Mouse (Mus musculus): ENCODE measurements around the gene Bphl.

The Bphl gene

DNA sequence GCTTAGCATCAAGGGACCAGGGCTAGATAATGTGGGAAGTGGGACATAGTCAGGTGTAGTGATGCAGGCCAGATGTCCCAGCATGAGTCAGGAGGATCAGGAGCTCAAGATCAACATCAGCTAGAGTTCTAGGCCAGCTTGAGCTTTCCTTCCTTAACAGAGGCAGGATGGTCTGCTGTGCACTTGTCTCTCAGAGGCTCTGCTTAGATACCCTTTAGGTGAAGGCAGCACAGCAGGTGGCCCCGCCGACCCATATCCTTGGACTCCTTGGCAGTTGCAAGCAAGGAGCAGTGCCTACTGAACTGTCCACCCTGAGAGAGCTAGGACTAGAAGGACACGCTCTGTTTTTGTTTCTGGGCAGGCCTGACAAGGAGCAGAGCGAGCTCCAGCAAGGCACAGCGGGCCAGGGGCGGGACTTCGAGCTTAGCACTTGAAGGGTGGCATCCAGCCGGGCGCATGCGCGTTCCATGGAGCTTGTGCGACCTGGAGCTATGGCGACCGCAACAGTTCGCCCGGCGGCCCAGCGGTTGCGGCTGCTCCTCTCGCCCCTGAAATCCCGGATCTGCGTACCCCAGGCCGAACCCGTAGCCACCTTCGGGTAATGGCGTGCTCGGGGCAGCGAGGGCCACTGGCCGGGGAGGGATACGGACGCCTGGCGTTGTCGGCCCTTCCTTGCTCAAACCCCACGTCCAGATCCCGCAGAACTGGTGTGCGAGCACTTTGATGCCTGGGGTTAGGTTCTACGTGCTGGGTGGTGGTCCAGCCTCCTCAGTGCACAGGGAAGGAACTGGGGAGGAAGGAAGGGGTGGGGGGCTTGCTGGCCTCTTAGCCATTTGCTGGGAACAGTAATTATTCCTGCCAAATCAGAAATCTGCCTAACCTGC is at the start of gene Bphl:
Gene Bphl, plus strand, starts transcription at position 426 of the 884 bp plus-strand sequence.
- peak; percentile 97 for DNase-seq

DNA sequence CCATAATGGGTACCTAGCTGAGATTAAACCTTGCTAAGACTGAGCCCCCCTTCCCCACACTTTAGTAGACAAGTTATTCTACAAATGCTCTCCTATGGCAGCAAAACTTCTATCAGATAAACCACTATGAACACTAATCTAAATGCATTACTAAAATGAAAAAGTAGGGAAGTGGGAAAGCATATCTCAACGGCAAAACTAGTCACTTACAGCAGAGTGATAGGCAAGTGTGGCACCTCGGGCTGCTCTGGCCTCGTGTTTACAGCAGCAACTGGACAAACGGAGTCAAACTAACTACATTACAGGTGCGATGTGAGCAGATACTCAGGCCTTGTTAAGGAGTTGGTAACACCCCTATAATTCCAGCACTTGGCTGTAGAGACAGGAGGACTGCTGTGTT is 47.8 kb upstream of the Bphl start:
- DNase-seq = no peak

- DNase-seq = peak; percentile 90
Measured at GRCm38 (mm10) chr13:33995197-33995596, 42.2 kb upstream of the Bphl start.

- peak; percentile 96 for DNase-seq
Measured at GRCm38 (mm10) chr13:34002058-34003006, 35.1 kb upstream of the Bphl start, which contains the start of the genes Ripk1 and Serpinb6a. Ripk1 (plus strand) TSS chr13:34002363. Serpinb6a (minus strand) TSS chr13:34002794.

DNA sequence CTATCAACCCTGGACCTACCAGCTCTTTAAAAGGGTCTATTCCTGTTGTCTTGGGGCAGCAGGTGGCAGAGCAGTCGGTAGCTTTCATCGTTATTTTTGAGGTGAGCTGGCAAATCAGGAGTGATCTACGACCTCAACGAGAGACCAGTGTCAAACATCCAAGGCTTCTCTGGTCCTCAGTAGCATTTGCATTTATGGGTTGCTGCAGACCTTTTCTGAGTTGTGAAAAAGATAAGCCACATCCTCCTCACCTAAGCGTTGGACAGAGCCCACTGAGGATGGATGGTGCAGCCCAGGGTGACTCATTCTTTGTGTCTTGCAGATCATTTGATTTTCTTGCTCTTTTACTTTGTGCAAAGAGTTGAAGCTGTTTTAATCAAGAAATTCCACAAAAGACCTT is 34.3 kb upstream of the Bphl start:
- DNase-seq = no peak

GRCm38 (mm10) chr13:34007234-34007633 is 30.2 kb upstream of the Bphl start:
- peak; percentile 8 for DNase-seq

DNA sequence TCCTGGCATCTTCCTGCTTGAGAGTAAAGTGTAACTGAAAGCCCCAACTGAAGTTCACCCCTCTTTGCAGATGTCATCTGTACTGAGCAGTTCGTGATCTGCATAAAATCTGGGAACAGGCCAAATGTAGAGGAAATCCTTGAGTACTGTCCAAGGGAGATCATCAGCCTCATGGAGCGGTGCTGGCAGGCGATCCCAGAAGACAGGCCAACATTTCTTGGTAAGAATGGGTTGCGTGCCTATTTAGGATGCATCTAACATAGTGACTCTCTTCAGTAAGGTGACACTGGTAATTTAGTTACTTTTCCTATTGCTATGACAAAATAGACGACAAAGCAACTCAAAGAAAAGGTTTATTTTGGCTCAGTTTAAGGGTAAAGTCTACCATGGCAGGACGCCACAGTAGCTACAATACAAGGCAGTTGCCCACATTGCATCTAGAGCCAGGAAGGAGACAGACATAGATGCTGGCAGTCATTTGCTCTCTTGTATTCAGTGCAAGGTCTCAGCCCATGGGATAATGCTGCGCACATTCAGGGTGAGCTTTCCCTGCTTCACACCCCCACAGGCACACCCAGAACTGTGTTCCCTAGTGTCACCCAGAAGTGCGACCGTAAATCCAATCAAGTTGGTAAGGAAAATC is 20.3 kb upstream of the Bphl start:
- no peak for DNase-seq

DNA sequence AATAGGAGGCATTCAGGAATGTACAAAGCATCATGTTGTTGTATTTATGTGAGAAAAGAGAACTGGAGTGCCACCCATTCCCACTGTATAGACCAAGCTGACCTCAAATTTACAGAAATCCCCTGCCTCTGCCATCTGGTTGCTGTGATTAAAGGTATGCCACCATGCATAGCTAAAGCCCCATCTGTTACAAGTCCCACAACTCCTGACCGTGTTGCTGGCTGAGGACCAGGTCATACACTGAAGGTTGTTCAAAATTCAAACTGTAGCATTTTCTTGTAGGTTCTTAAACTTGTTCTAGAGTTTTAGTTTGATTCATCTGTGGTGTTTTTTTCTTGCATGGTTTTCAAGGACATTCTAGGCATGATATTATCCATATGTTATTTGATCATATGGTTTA is 18.9 kb upstream of the Bphl start:
- DNase-seq = no peak

DNA sequence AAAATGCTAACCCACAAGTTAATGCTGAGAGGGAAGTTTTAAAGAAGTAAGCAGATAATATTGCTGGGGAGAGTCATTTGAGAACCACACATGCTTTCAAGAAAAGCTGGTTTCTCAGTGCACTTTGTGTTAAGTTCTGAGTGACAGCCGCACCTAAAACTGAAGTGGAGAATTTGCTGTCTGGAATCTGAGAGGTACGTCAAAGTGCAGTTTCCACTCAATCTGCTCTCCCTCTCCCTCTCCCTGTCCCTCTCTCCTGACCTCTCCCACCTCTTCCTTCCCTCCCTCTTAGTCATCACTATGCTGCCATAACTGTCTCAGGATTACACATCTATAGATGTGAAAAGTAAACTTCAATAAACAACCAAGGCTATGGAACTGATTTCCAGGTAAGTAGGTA is 15.4 kb upstream of the Bphl start:
- DNase-seq = no peak

- no peak for DNase-seq
Measured at GRCm38 (mm10) chr13:34032041-34032440, 5.4 kb upstream of the Bphl start.

DNA sequence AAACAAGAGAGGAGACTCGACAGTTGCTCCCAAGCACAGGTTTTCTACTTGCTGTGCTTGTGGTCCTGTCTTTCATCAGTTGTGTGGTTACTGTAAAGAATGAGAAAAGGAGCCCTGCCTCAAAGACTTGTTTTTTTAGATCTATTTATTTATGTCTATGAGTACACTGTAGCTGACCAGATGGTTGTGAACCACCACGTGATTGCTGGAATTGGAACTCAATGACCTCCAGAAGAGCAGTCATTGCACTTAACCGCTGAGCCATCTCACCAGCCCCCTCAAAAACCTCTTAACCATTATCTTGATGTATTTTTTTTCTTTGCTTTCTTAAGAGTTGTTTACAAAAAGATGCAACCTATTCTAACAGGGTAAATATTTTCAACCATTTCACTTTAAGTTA is 2.0 kb upstream of the Bphl start:
- DNase-seq = no peak

GRCm38 (mm10) chr13:34036726-34037125 is 671 bp upstream of the Bphl start:
- peak; percentile 51 for DNase-seq

DNA sequence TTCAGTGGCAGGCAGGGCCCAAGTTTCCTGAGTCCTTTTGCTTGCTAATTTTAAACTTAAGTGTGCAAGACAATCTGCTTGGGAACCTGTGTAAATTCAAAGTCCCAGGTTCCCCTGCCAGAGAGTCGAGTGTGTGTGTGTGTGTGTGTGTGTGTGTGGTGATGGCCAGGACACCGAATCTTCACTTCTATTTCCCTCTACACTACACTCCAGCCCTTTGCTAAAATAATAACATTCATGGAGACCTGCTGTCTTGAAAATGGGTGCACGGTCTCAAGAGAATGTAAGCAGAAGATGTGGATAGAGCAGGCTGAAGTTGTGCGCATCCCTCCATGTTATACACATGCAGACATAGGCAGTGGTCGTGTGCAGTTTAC is 647 bp downstream of the Bphl start:
- no peak for DNase-seq

- no peak for DNase-seq
Measured at GRCm38 (mm10) chr13:34038901-34039341, 1.5 kb downstream of the Bphl start.

DNA sequence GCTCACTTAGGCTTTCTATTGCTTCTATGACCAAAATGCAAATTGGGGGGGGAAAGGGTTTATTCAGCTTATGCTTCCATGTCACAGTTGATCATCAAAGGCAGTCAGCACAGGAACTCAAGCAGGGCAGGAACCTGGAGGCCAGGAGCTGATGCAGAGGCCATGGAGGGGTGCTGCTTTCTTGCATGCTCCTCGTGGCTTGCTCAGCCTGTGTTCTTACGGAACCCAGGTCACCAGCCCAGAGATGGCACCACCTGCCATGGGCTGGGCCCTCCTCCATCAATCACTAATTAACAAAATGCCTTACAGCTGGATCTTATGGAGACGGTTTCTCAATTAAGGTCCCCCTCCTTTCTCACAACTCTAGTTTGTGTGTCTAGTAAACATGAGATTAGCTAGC is 2.7 kb downstream of the Bphl start:
- no peak for DNase-seq

DNA sequence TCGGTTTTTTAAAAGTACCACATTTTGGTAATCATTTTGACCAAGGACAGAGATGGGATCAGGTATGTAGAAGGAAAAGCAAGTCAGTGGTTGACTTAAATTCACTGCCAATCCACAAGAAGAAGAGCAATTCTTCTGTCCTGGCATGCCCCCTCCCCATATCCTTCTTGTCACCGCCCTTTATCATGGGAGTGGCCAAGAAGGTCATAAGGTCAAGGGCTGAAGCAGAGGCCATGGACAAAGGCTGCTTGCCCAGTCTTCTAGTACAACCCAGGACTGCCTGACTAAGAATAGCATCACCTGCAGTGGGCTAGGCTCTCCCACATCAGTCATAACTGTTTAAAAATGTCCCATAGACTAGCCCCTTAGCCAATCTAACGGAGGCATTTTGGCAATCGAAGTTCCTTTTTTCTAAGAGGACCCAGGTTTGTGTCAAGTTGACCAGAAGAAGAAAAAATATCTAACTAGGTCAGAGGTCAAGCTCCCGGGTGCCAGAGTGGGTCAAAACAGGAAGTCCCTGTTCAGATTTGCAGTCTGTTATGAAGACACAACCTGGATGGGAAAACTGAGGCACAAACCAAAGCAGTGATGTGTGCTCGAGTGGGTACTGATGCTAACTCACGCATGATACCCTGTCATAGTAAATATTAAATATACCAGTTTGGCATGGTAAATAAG is 6.5 kb downstream of the Bphl start:
- no peak for DNase-seq

DNA sequence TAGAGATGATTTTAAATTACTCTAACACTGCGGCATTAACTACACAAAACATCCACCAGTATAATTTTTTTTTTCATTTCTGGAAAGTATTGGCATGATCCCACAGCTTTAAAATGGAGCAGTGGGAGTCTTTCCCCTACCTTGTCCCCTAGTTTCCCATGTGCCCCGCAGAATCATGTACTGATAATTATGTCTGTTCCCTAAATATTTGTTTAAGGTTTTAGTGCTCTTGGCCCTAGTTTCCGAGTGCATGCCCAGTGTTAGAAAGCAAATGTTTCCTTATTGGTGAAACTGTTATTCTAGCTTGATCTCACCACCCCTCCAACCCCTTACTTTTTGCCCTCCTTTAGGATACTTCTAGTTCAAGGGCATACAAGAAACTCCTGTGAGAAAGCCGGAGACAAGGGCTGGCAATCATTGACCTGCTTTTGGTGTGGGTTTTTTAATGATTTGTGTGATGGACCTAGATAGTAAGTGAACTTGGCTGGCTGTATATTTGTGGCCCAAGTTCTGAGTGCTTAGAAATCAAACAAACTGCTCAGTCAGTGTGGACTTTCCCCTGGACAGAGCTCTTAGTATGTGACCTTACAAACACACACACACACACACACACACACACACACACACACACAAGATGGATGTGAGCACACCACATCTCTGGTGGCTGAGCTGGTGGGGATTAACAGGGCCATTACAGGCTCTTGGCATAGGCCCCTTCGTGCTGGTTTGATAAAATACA is 8.3 kb downstream of the Bphl start:
- DNase-seq = no peak

- peak; percentile 93 for DNase-seq
Measured at GRCm38 (mm10) chr13:34046421-34047012, 9.1 kb downstream of the Bphl start.

DNA sequence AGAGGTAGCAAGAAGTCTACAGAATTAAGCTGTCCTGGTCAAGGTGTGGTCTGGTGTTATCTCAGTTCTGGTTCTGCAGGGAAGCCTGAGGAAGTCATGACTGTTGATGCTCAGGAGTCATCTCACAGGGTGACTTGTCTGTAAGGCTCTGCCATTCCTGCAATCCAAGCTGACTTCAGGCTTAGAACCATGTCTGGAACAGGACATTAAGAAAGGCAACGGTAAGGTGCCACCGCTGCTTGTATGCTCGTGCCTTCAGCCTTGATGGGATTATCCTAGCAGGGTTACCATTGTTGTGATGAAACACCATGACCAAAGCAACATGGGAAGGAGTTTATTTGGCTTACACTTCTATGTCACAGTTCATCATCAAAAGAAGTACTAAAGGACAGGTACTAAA is 10.1 kb downstream of the Bphl start:
- no peak for DNase-seq

DNA sequence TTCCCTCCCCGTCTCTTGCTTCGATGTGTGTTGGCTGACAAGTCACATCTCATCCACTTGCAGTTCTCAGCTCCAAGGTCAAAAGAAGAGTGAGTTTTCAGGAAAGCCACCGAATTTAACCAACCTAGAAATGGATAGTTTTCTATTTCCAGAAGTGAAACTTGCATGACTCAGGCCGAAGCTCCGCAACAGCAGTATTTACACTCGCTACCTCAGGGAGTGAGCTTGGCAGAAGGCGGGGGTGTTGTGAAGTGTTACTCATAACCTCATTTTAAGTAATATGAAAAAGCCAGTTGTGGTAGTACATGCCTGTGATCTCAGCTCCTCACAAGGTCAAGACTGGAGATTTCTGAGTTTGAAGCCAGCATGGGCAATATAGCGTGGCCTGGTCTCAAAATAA is 13.1 kb downstream of the Bphl start:
- peak; percentile 44 for DNase-seq

DNA sequence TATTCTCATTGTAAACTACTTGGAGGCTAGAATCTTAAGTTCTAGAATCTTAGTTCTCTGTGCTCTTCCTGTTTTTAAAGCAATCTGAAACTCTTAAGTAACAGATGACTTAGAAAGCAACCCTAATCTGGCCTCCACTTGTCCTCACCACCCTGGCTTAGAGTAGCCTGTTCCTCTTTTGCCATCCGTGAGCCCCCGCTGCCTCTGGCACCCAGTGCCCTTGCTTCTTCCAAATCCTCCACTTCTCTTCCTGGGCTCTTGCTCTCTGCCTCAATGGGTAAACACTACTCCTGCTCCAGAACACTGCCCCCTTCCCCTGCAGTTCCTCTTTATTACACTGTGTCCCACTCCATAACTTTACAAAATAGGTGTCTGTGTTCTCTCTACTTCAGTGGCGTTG is 14.3 kb downstream of the Bphl start:
- peak; percentile 25 for DNase-seq

All from lung, postnatal 36 days (tissue).